Mouse (Mus musculus) brown adipose tissue, adult 24 weeks (tissue): ENCODE data around the gene Map3k14. TPM values are rescaled to one million over a fixed set of nuclear protein-coding genes. Genes with fewer than 3 reads are reported as not detected.
"Not testable (repeated sequence)": the region's sequence is repeated elsewhere in the genome, so short reads cannot be mapped to it uniquely, and the experiment has no call there.

Experiments used
- H3K27ac ChIP-seq: fragments of 200-500 bp; replicated peaks from 2 replicates; pipeline ENCODE4 v1.5.1; 2012; ENCODE audit warnings: low read depth, mild to moderate bottlenecking, low read length
- H3K4me1 ChIP-seq: fragments of 200-500 bp; 2 replicates; pipeline ENCODE4 v1.6.1; 2012; ENCODE audit warnings: low read length, mixed read lengths; ENCODE audit not compliant: control insufficient read depth, insufficient read depth, insufficient read length
- H3K4me3 ChIP-seq: fragments of 200-500 bp; 2 replicates; pipeline ENCODE4 v1.5.1; 2012; ENCODE audit warnings: low read depth, mild to moderate bottlenecking, low read length, moderate library complexity; ENCODE audit not compliant: insufficient read depth
- polyA plus RNA-seq: library from polyadenylated mRNA; stranded (reverse); fragments of >200 nt; gene quantifications from 2 replicates; pipeline ENCODE4 v1.2.4, GENCODE M21; 2012; ENCODE audit not compliant: missing spikeins, insufficient read depth, insufficient read length

Gene Map3k14
- polyA plus RNA-seq = 1.5 and 3.8 TPM in 2 replicates

GRCm38 (mm10) chr11:103267346-103268219 is at the start of gene Map3k14:
Gene Map3k14, minus strand, starts transcription at chr11:103267472.
- Histone ChIP-seq H3K27ac (peak within 1 kb of the TSS; percentile 58), H3K4me1 (peaks cover 4% of the 10 kb centered on the region), H3K4me3 (peak within 1 kb of the TSS; percentile 80)

GRCm38 (mm10) chr11:103315379-103315778 is 48.1 kb upstream of the Map3k14 start:
- Histone ChIP-seq H3K4me1 (no peaks in the 10 kb centered on the region), H3K27ac (no peak overlapping the region), H3K4me3 (no peak overlapping the region)

GRCm38 (mm10) chr11:103314736-103315374 is 47.6 kb upstream of the Map3k14 start:
- no peaks in the 10 kb centered on the region for H3K4me1 ChIP-seq
- H3K4me3 ChIP-seq = no peak overlapping the region
- H3K27ac ChIP-seq = no peak overlapping the region

GRCm38 (mm10) chr11:103313542-103313941 is 46.3 kb upstream of the Map3k14 start:
- Histone ChIP-seq H3K4me1 (no peaks in the 10 kb centered on the region), H3K4me3 (no peak overlapping the region), H3K27ac (no peak overlapping the region)

GRCm38 (mm10) chr11:103312655-103313255 is 45.5 kb upstream of the Map3k14 start:
- no peak overlapping the region for H3K27ac ChIP-seq
- H3K4me3 ChIP-seq = no peak overlapping the region
- H3K4me1 ChIP-seq = no peaks in the 10 kb centered on the region

- no peaks in the 10 kb centered on the region for H3K4me1 ChIP-seq
- 0 out of 2 replicates have a peak overlapping the region, but pooled peaks have one; percentile 13 for H3K4me3 ChIP-seq
- no peak overlapping the region for H3K27ac ChIP-seq
These were observed 44.8 kb upstream of the Map3k14 start for GRCm38 (mm10) chr11:103311960-103312611.

- Histone ChIP-seq H3K27ac (no peak overlapping the region), H3K4me3 (no peak overlapping the region)
These were observed 42.8 kb upstream of the Map3k14 start for GRCm38 (mm10) chr11:103309956-103310574.

GRCm38 (mm10) chr11:103307910-103308309 is 40.6 kb upstream of the Map3k14 start:
- H3K4me1 ChIP-seq = no peaks in the 10 kb centered on the region
- H3K27ac ChIP-seq = peak overlapping the region; percentile 55; the same call in 1 of the 2 replicates
- peak overlapping the region; percentile 7; the same call in 1 of the 2 replicates for H3K4me3 ChIP-seq

More at GRCm38 (mm10) chr11:103309956-103310574, 42.8 kb upstream of the Map3k14 start:
- no peaks in the 10 kb centered on the region for H3K4me1 ChIP-seq

GRCm38 (mm10) chr11:103304525-103304924 is 37.3 kb upstream of the Map3k14 start:
- H3K27ac ChIP-seq = no peak overlapping the region
- H3K4me1 ChIP-seq = no peaks in the 10 kb centered on the region
- no peak overlapping the region for H3K4me3 ChIP-seq

GRCm38 (mm10) chr11:103294772-103295171 is 27.5 kb upstream of the Map3k14 start:
- Histone ChIP-seq H3K27ac (no peak overlapping the region), H3K4me3 (no peak overlapping the region), H3K4me1 (peaks cover 11% of the 10 kb centered on the region)

- H3K4me3 ChIP-seq = no peak overlapping the region
- no peak overlapping the region for H3K27ac ChIP-seq
- peaks cover 11% of the 10 kb centered on the region for H3K4me1 ChIP-seq
These were observed 26.8 kb upstream of the Map3k14 start for GRCm38 (mm10) chr11:103294066-103294465.

- no peak overlapping the region for H3K4me3 ChIP-seq
- H3K4me1 ChIP-seq = peaks cover 16% of the 10 kb centered on the region
- no peak overlapping the region for H3K27ac ChIP-seq
These were observed 25.6 kb upstream of the Map3k14 start for GRCm38 (mm10) chr11:103292890-103293287.

GRCm38 (mm10) chr11:103292152-103292889 is 25.0 kb upstream of the Map3k14 start:
- peaks cover 18% of the 10 kb centered on the region for H3K4me1 ChIP-seq
- no peak overlapping the region for H3K4me3 ChIP-seq
- H3K27ac ChIP-seq = 0 out of 2 replicates have a peak overlapping the region, but pooled peaks have one; percentile 8

- not testable (repeated sequence) for H3K27ac ChIP-seq, H3K4me3 ChIP-seq
- H3K4me1 ChIP-seq = peaks cover 21% of the 10 kb centered on the region
These were observed 23.6 kb upstream of the Map3k14 start for GRCm38 (mm10) chr11:103290841-103291240.
